Mouse (Mus musculus) ovary, postnatal 36 days (tissue): Measurements from ENCODE around the gene Pitpna.
"Not testable (repeated sequence)": the region's sequence is repeated elsewhere in the genome, so short reads cannot be mapped to it uniquely, and the experiment has no call there.

Experiments
- DNase-seq: peaks from one replicate; pipeline ENCODE4 v3.0.0; 2022; ENCODE audit warnings: low spot score, mixed read lengths

Gene Pitpna

DNA sequence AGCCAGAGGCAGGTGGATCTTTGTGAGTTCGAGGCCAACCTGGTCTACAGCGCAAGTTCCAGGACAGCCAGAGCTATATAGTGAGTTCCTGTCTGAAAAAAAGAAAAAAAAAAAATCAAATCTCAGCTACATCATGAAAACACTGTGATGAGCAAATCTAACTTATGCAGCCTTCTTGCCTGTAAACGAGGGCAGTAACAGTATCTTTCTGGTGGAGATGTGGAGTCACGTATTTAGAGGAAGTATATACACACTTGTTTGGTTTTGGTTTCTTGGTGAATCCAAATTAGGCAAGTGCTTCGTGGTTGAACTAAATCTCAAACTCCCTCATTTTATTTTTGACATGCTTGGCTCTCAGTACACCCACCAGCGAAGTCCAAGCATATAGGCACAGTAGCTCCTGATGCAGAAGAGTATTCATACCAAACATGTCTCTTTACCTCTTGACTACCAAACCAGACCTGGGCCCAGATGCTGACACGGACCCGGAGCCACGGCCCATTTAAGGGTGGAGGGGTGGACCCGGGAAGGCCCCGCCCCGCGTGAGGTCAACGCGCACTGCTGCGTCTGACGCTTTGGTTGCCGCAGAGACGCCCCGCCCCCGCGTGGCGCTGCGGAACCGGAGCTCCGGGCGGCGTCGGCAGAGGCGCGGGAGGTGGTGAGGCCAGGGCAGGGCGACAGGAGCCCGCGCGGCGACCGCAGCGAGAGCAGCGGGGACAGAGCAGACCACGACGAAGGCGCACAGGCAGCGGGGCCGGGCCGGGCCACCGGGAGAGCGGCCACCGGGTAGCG, at the start of gene Pitpna:
Gene Pitpna, plus strand, starts transcription at position 605 of the 792 bp plus-strand sequence.
- peak; percentile 96 for DNase-seq

DNA sequence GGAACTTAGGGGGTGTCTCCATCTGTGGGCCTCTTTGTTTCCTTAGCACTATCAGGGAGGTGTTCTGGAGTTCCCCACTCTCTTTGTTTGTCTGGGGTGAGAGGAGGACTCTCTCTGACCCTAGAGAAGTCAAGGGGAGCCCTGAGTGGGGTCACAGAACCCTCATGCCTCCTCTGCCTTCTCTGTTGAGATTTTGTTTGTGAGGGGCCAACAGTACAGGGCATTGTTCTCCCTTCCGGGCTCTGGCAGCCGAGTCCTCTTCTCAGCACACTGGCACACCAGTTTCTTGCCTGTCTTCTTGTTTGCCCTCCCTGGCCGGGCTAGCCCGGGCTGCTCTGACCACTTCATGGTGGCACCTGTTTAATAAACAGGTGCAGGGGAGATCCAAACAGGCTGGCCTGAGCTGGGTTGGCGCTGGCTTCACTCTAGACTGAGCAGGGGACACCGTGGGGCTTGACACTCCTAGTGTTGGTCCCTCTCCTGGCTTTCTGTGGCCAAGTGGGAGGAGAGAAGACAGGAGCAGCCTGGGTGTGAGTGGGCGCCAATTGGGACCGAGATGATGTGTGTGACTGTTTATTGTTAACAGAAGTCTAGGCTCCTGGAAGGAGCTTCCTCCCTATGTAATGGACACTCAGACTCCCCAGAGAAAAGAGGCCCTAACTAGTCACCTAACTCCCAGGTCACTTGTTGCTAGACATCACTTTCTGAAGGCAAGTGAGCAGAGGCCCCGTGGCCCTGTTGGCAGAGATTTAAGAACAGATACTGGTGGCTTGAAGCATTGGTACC, 49.5 kb upstream of the Pitpna start:
- DNase-seq, result no peak

DNA sequence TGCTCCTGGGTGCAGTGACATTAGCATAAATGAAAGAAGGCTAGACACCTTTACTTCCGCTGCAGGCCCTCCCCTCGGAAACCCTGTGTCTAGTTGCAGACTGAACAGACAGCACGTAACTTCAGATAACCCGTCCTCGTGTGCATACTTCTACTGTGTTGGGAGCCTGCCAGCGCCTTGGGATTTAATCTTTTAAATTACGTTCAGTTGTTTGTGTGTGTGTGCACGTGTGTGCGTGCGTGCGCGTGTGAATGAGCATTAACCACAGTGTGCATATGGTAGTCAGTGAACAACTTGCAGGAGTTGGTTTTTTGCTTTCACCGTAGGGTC, 49.0 kb upstream of the Pitpna start:
- DNase-seq, result no peak

DNA sequence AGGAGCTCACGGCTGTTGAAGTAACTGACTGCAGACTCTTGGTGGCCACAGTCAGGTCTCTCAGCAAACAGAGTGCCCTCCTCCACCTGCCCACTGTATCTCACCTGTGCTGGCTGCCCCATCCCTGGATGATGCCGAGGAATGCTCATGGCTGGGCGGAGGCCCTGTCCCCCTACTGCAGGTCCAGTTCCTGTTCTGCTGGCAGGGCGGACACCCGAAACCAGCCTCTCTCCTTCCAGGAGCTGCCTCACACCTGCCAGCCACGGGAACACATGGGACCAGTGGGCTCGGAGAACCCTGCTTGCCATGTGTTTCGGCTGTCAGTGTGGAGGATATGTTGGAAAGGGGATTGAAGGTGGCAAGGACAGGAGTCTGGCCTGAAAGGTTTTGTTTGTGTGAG, 47.7 kb upstream of the Pitpna start:
- DNase-seq, result no peak

DNA sequence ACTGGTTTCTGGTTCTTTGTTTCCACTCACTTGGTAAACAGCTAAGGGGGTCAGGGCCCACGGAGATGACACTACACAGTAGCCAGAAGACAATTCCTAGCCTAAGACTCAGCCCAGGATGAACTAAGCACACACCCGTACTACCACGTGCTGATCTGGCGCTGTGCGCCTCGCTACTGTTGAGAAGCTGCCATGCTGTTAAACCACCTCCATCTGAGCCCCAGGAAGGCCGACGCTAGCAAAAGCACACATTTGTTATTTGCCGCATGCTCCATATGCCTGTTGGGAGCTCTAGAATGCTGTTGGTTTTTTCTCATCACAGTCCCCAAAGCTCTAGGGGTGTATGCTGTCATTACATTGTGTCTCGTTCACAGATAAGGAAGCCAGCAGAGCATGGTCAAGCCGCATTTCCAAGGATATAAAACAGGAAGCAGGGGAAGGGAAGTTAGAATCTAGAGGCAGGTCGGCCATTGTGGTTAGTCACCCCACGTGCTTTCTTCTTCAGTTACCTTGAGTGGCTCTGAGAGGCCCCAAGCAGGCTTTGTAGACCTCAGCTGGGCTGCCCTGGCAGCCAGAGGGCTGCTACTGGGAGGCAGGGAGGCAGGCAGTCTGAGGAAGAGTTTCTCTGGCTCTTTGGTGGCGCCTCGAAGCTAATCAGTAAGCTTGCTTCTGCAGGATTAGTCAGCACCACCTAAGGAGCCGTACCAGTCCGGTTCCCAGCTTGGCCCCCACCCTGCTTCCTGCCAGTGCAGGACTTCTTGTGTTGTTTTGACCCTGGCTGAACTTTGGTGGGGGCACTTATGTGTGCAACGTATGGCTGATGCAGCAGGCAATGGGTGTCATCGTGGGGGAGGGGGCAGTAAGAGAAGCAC, 47.0 kb upstream of the Pitpna start:
- no peak for DNase-seq

DNA sequence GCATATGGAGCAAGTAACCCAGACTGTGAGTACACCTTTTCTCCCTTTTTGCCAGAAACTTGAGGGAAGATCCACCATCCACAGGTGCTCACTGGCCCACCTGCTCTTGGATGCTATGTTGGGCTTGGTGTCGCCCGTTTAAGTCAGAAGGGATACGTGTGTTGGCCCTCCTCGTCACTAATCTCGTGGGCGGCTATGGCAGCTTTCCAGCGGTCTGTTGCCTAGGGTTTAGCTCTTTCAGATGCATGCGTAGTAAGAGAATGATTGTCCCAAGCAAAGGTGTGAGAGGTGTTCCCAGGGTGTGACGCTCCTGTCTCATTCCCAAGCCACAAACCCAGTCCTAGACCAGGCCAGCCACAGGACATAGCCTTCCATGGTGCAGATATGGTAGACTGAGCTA, 43.2 kb upstream of the Pitpna start:
- no peak for DNase-seq

DNA sequence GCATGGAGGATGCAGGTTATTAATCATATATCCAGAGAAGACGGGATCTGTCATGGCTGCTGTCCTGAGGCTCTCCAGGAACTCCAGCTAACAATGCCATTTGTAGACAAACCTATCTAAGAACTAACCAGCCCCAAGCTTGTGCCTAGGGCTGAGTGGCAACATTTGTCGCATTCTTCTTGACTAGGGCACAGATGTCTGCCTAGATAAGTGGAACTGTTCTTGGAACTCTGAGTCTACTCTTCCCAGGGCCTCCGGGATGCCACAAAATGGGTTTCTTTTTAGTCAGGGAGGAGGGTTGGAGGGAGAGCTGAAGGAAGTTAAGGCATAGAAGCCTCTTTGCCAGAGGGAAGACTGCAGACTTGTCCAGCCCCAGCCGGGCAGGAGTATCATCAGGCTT, 41.8 kb upstream of the Pitpna start:
- no peak for DNase-seq

DNA sequence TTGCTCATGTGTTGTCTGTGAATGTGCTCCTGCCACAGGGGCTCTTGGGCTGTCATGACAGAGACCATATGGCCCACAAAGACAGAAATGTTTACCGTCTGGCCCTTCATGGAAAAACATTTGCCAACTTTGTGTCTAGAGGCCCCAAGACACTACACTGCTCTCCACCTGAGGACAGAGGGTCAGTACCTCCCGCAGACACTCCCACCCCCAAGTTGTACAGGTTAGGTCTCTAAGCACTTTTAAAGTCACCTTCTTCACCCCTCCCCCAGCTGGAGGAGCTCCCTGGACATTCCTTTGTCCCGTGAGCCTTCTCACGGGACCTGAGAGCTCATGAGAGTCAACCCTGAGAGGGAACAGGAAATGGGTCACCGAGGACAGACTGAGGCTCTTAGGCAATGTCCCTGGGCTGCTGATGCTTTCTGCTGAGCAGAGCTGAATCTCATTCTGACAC, 38.2 kb upstream of the Pitpna start:
- no peak for DNase-seq

DNA sequence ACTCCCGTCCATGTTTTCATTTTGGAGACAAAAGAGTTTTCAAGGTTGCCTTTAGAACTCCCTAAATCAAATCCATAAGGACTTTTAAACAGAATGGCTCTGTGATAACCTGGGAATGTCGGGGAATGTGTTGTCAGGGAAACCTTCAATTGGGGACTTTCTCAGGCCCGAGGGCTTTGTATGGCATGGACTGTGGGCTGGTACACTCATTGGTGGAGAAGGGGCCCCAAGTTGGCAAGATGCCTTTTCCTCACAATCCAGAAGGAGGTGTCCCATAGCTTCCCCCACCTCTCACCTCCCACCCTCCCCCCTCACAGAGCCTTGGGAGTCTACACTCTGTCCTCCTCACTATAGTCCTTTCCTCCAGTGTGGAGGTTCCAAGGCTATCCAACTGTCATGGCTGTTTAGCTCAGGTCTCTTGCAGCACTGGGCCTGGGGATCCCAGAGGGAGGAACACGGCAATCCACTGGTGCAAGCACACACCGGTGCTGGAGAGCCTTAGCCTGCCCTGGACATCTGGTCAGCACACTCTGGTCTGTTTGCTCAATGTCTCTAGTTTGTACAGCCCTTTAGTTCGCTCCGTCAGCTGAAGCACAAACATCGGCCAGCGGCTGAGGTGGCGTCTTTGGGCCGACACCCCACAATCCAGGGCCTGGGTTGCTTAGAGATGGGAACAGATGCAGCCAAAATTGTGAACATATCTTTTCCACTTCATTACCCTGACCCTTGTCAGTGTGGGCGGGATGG, 37.5 kb upstream of the Pitpna start:
- DNase-seq, result no peak

DNA sequence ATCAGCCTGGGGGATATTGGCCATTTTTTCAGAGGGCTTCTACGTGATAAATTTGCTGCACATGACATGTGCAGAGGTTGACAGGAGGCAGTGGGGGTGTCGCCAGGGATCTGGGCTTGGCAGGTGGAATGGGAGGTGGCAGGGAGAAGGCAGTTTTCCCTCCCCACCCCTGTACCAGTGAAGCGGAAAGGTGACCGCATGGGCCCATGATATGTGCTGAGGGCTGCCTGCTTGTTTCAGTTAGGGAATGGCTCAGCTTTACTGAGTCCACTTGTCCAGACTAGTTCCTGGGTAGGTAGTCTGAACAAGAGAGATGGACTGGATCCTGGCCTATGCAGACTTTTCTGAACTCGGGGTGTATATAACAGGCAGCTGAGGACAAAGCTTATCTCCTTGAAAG, 36.6 kb upstream of the Pitpna start:
- DNase-seq, result no peak

DNA sequence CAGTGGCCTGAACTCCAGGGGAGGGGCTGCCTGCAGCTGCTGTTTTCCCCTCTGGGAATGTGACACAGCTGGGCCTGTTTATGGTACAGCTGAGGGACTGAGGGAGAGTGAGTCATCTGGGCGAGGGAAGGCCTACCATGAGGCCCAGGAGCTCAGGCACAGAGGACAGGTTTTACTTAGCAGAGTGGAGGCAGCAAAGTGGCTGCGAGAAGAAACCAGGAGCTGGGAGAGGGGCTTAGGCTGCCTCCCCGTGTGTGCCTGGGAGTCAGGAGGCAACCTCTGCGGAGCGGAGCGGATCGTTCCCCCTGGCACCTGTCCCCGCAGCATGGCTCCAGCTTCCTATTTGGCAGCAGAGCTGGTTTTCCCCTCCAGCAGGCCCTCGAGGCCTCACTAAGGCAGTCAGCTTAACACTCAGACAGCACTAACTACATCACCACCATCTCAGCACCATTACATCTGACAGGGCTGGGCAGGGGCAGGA, 35.9 kb upstream of the Pitpna start:
- DNase-seq, result no peak

DNA sequence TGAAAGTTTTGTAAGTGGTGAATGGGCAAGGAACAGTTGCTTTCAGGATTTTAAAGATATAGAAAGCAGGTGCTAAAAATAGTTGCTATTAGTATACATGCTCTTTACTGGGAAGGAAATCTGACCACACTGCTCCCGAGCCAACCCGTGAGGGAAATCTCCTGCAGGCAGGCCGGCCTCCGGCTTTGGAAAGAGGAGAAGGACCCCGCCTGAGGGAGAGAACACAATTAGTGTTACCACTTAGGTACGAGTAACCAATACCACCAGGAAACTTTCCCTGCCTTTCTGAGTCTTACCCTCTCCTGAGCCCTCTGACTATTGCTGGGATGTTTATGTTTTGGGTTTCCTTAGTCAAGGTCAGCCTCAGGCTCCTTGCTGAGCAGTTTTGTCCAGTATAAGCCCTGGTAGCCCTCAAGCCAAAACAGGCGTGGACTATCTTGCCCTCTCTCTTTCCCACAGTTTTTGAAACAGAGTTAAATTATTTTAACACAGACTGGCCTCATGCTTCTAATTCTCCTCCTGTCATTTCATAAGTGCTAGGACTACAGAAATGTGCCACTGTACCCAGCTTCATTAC, 34.9 kb upstream of the Pitpna start:
- DNase-seq, result no peak

DNA sequence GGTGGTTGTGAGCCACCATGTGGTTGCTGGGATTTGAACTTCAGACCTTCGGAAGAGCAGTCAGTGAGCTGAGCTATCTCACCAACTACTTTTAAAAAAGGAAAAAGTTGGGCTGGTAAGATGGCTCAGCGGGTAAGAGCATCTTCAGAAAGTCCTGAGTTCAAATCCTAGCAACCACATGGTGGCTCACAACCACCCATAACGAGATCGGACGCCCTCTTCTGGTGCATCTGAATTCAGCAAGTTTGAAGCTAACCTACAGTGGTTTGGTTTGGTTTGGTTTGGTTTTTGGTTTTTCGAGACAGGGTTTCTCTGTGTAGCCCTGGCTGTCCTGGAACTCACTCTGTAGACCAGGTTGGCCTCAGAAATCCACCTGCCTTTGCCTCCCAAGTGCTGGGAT, 31.9 kb upstream of the Pitpna start:
- not testable (repeated sequence) for DNase-seq

DNA sequence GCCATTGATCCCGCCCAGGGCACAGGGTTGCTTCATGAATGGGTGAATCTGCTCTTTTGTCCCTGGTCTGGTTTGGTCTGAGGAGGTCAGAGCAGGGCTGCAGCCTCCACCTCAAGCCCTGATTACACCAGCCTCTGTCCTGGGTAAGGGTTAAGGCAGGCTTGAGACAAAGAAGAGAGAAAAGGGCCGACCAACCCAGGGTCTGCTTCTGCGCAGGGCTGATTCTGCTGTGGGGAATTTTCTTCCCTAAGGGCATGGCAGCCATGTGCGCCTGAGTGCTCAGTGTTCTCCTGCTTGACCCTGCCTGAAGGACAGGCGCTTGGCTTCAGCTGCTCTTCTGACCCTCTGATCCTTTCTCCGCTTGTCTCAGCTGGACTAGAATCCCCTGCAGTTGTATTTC, 30.8 kb upstream of the Pitpna start:
- DNase-seq, result no peak

DNA sequence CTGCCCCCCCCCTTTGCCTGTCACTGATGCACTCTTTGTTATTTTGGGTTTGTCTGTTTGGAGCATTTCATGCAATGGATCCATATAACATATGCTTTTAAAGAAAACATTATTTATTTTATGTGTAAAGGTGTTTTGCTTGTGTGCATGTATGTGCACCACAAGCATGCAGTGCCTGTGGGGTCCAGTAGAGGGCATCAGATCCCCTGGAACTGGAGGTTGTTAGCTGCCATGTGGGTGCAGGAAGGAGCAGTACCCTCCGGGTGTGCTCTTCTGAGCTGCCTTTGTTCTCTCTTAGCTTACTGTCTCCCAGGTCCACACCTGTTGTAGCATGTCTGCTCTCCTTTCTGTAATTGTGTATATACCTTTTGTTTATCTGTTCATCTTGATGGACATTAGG, 29.8 kb upstream of the Pitpna start:
- DNase-seq, result no peak

DNA sequence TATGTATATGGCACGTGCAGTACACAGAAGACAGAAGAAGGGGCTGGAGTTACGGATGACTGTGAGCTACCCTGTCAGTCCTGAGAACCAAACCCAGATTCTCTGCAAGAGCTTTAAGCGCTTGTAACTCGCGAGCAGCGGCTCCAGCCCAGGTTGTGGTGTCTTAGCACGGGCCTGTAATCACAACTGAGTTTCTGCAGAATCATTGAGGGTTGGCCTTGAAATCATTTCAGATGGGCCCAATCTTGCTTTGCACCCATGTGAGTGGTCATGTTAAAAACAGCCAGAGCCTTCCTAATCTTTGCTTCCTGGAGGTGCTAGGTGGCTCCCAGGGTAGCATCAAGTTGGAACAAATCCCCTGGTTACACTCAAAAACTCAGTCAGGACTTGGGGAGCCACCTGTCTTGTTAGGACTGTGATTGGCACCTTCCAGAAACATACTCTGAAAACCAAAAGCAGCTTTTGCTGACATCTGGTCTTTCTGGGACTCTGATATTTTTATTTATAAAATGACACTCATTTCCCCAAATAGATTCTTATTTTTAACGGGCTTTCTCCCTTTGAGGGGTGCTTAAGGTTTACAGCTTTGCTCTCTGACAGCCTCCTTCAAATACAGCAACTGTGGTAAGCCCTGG, 27.9 kb upstream of the Pitpna start:
- no peak for DNase-seq

DNA sequence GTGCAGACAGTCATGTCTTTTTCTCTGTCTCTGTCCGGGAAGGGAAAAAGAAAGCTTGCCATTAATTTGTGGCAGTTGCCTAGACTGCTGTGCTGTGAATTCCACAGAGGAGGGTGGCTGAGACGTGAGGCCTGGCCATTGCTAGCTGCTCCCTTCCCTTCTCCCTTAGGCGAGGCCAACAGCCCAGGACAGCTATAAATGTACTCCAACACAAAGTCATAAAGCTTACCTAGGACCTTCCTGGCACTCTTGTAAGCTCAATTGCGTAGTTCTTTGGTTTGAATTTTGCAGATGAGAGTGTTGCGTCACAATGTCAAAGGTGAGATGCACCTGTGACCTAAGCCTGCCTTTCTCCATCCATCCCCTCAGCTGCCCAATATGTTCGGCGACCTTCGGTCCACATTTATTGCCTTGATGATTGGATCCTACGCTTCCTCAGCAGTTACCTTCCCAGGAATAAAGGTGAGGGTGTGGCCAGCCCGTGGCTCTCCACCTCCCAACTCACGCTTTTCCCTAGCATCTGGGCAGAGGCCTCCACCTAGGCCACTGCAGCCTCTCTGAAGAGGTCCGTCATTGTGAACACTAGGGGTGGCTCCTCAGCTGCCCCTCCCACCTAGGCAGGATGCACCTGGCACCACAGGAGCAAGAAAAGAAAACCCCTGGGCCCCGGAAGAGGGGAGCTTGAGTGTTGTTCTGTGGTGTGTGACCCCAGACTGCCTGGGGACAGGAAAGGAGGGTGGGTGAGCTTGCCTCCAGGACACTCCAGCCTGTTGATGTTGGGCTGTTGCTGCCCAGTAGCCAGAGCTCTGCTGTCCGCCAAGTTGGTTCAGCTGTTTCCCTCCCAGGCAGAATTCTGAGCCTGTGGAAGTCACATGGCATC, 27.1 kb upstream of the Pitpna start:
- DNase-seq, result no peak

DNA sequence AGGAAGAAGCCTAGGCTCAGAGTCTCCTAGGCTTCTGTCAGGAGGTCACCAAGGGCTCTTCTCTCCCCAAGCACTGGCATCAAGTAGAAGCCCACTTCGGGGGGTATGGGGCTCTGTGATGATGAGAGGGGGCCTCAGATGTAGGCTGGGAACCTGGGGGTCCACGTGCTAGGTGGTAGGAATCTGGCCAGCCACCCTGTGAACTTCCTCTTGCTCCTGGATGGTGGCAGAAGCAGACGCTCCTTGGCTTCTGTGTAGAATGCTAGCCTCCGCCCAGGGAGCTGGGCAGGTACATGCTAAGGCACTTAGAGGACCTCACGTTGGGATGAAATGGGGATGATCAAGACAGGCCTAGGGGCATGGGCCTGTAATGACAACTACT, 26.5 kb upstream of the Pitpna start:
- no peak for DNase-seq

DNA sequence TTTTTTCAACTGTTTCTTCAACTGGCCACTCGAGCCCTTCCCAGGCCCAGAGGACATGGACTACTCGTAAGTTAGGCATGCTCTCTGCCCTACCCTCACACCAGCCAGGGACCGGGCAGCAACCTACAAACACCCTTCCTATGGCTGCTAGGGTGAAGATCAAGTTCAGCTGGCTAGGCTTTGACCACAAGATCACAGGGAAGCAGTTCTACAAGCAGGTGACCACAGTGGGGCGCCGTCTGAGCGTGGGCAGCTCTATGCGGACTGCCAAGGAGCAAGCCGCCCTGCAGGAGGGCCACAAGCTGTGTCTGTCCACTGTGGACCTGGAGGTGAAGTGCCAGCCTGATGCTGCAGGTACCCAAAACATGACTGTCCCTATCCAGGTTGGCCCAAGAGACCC, 25.1 kb upstream of the Pitpna start:
- DNase-seq, result no peak
